Mouse (Mus musculus): ENCODE data around the gene Hectd4.

The Hectd4 gene

GRCm38 (mm10) chr5:121398146-121398964 is 178.3 kb downstream of the Hectd4 start:
- peak in 1 of 2 experiments; percentile 19 for DNase-seq

GRCm38 (mm10) chr5:121398965-121399462 is 179.0 kb downstream of the Hectd4 start:
- no peak for DNase-seq

GRCm38 (mm10) chr5:121399540-121399939 is 179.5 kb downstream of the Hectd4 start:
- DNase-seq = no peak

GRCm38 (mm10) chr5:121400064-121400463 is 180.0 kb downstream of the Hectd4 start:
- no peak for DNase-seq

- DNase-seq = no peak
Observed at GRCm38 (mm10) chr5:121400849-121401248, 180.8 kb downstream of the Hectd4 start.

- DNase-seq = peak; percentile 58 to 69
Observed at GRCm38 (mm10) chr5:121407856-121408255, 187.8 kb downstream of the Hectd4 start.

- no peak for DNase-seq
Observed at GRCm38 (mm10) chr5:121410975-121411374, 191.0 kb downstream of the Hectd4 start.
